Mouse (Mus musculus) kidney, adult 2 months (tissue): ENCODE results near the gene Serf2.

Experiments
- CTCF ChIP-seq: fragments of 200-500 bp; conservative IDR thresholded peaks from 2 replicates; pipeline ENCODE4 v1.5.1; 2011; ENCODE audit warnings: low read depth, mild to moderate bottlenecking, control low read depth, low read length, moderate library complexity, mixed read lengths; ENCODE audit not compliant: insufficient read depth, insufficient read length
- POLR2A ChIP-seq: fragments of 200-500 bp; IDR thresholded peaks from one replicate; pipeline ENCODE4 v1.6.1; 2011; ENCODE audit warnings: low read depth, low read length, control low read depth

- TF ChIP-seq CTCF = no peak
- TF ChIP-seq POLR2A = peak; percentile 77
Measured at GRCm38 (mm10) chr2:121456692-121457642, 8.0 kb downstream of the Serf2 start, which contains the start of gene Serinc4.
